Mouse (Mus musculus) layer of hippocampus, postnatal 36 days (tissue): Measurements from ENCODE around the gene Hemgn. TPM values are rescaled to one million over a fixed set of nuclear protein-coding genes. Genes with fewer than 3 reads are reported as not detected.

ENCODE experiments used
- DNase-seq, 2 experiments: peaks; one replicate each; pipeline ENCODE4 v3.0.0; 2022
- total RNA-seq, 2 experiments: library from RNA; stranded (reverse); gene quantifications; 2 replicates each; pipeline ENCODE4 v1.2.3; 2021

Gene Hemgn
- total RNA-seq, 2 experiments from 2014 or later: not detected

- DNase-seq: no peak
Observed at GRCm38 (mm10) chr4:46356351-46357133, 56.8 kb downstream of the Hemgn start.

GRCm38 (mm10) chr4:46353045-46353444 lies 60.3 kb downstream of the Hemgn start:
- no peak for DNase-seq

GRCm38 (mm10) chr4:46349530-46349929 lies 63.8 kb downstream of the Hemgn start:
- DNase-seq: no peak

- no peak for DNase-seq
Observed at GRCm38 (mm10) chr4:46348897-46349296, 64.4 kb downstream of the Hemgn start.

- DNase-seq: no peak
Observed at GRCm38 (mm10) chr4:46347580-46348515, 65.5 kb downstream of the Hemgn start.

GRCm38 (mm10) chr4:46347141-46347540 lies 66.2 kb downstream of the Hemgn start:
- no peak for DNase-seq

GRCm38 (mm10) chr4:46346221-46346620 lies 67.1 kb downstream of the Hemgn start:
- no peak for DNase-seq

GRCm38 (mm10) chr4:46345773-46346100 lies 67.6 kb downstream of the Hemgn start:
- no peak for DNase-seq

GRCm38 (mm10) chr4:46345056-46345772 lies 68.1 kb downstream of the Hemgn start:
- DNase-seq: no peak

GRCm38 (mm10) chr4:46344288-46344687 lies 69.0 kb downstream of the Hemgn start:
- DNase-seq: no peak

Other genes starting within 250 kb of the Hemgn start
- 10 to 100 TPM; 14.0 to 15.1 TPM for gene Xpa, start 217.2 kb downstream of the Hemgn start, total RNA-seq
- gene Foxe1, start 69.9 kb downstream of the Hemgn start, total RNA-seq: not detected
- 1 to 10 TPM; 4.5 to 5.0 TPM for gene Trmo, start 24.1 kb downstream of the Hemgn start, total RNA-seq
- gene Anp32b, start 37.4 kb upstream of the Hemgn start, total RNA-seq: 10 to 100 TPM; 50.2 to 55.6 TPM
- gene Nans, start 75.7 kb upstream of the Hemgn start, total RNA-seq: 10 to 100 TPM; 16.1 to 19.0 TPM
- gene Trim14, start 122.6 kb upstream of the Hemgn start, total RNA-seq: 1 to 10 TPM in 1 of 2 experiments, under 1 TPM in 1; 0.88 to 1.1 TPM
- 10 to 100 TPM; 16.0 to 17.0 TPM for gene Coro2a, start 188.7 kb upstream of the Hemgn start, total RNA-seq
- 1 to 10 TPM; 2.4 to 3.1 TPM for gene Tbc1d2, start 236.7 kb upstream of the Hemgn start, total RNA-seq